Mouse (Mus musculus) heart, postnatal 0 days (tissue): Measurements from ENCODE around the gene Hcrtr1.

ENCODE experiments used
- CTCF ChIP-seq: IDR thresholded peaks from 2 replicates; pipeline ENCODE4 v1.5.1; 2016; ENCODE audit warnings: antibody characterized with exemption, control low read depth, low read depth
- EP300 ChIP-seq: IDR thresholded peaks from 2 replicates; pipeline ENCODE4 v1.6.1; 2016; ENCODE audit warnings: antibody characterized with exemption, low read depth

- TF ChIP-seq CTCF (no peak), EP300 (no peak)
These were observed 7.6 kb downstream of the Hcrtr1 start for GRCm38 (mm10) chr4:130131448-130132105.
